Mouse (Mus musculus) erythroblast, embryonic 14.5 days (primary cell): ENCODE data around the gene Kif26b.

Experiments
- GATA1 ChIP-seq: IDR thresholded peaks from 2 replicates; pipeline ENCODE4 v1.6.1; 2012; ENCODE audit warnings: low read length, inconsistent platforms, mixed read lengths
- TAL1 ChIP-seq: IDR thresholded peaks from 3 replicates; pipeline ENCODE4 v1.6.1; 2012; ENCODE audit warnings: low read length, inconsistent platforms, mixed read lengths

- TF ChIP-seq GATA1 (no peak), TAL1 (no peak)
Measured at GRCm38 (mm10) chr1:178691679-178692078, 162.8 kb downstream of the Kif26b start.
